Mouse (Mus musculus): ENCODE measurements around the gene Olfr547. TPM values are rescaled to one million over a fixed set of nuclear protein-coding genes. Genes with fewer than 3 reads are reported as not detected.
"Not testable (repeated sequence)": the region's sequence is repeated elsewhere in the genome, so short reads cannot be mapped to it uniquely, and the experiment has no call there.

The Olfr547 gene
- polyA plus RNA-seq (2015; fragmentation: Nextera tagmentation; extraction: Ambion mirVana) = not detected in 2 replicates

GRCm38 (mm10) chr7:102534449-102534848, at the start of gene Olfr547:
Gene Olfr547, plus strand, starts transcription at chr7:102534749.
- no peak for ATAC-seq (replicated peaks; ENCODE audit: extremely low read depth, insufficient read depth, low FRiP score)
- WGBS = 79% methylated on average over 1 of the region's 1 CpGs

GRCm38 (mm10) chr7:102484766-102485165, 49.8 kb upstream of the Olfr547 start:
- not testable (repeated sequence) for H3K4me2 ChIP-seq (ENCODE audit: low read depth, low read length); H3K4me1 ChIP-seq (ENCODE audit: control insufficient read depth, insufficient read depth, low read length); H3K4me3 ChIP-seq (ENCODE audit: low read length); H3K9me3 ChIP-seq (replicated peaks; ENCODE audit: control insufficient read depth, low read length); H3K27me3 ChIP-seq (ENCODE audit: control insufficient read depth, insufficient read depth, low read length); H3K9ac ChIP-seq (ENCODE audit: low read length); ATAC-seq (replicated peaks; ENCODE audit: extremely low read depth, insufficient read depth, low FRiP score); H3K27ac ChIP-seq (ENCODE audit: low read length); H3K36me3 ChIP-seq (ENCODE audit: control insufficient read depth, insufficient read depth)
- WGBS = 64% methylated on average over 7 of the region's 8 CpGs

More at GRCm38 (mm10) chr7:102534449-102534848, at the start of gene Olfr547:
- no peak within 1 kb of the TSS for H3K4me3 ChIP-seq (ENCODE audit: low read length)
- H3K27me3 ChIP-seq (ENCODE audit: control insufficient read depth, insufficient read depth, low read length) = no peaks in the 10 kb centered on the region
- H3K4me1 ChIP-seq (ENCODE audit: control insufficient read depth, insufficient read depth, low read length) = no peaks in the 10 kb centered on the region
- H3K36me3 ChIP-seq (ENCODE audit: control insufficient read depth, insufficient read depth) = no peaks in the 10 kb centered on the region
- no peak within 1 kb of the TSS for H3K4me2 ChIP-seq (ENCODE audit: low read depth, low read length)
- H3K27ac ChIP-seq (ENCODE audit: low read length) = no peak within 1 kb of the TSS
- H3K9ac ChIP-seq (ENCODE audit: low read length) = no peak within 1 kb of the TSS
- no peaks in the 10 kb centered on the region for H3K9me3 ChIP-seq (replicated peaks; ENCODE audit: control insufficient read depth, low read length)

- Histone ChIP-seq H3K4me3 (ENCODE audit: low read length) (no peak overlapping the region), H3K9me3 (replicated peaks; ENCODE audit: control insufficient read depth, low read length) (no peaks in the 10 kb centered on the region), H3K9ac (ENCODE audit: low read length) (no peak overlapping the region), H3K4me1 (ENCODE audit: control insufficient read depth, insufficient read depth, low read length) (no peaks in the 10 kb centered on the region), H3K27me3 (ENCODE audit: control insufficient read depth, insufficient read depth, low read length) (no peaks in the 10 kb centered on the region), H3K4me2 (ENCODE audit: low read depth, low read length) (no peak overlapping the region), H3K27ac (ENCODE audit: low read length) (no peak overlapping the region), H3K36me3 (ENCODE audit: control insufficient read depth, insufficient read depth) (no peaks in the 10 kb centered on the region)
- 45% methylated on average over 1 of the region's 1 CpGs for WGBS
- no peak for ATAC-seq (replicated peaks; ENCODE audit: extremely low read depth, insufficient read depth, low FRiP score)
These were observed 48.4 kb upstream of the Olfr547 start for GRCm38 (mm10) chr7:102486105-102486504.

- H3K27ac ChIP-seq (ENCODE audit: low read length) = no peak within 1 kb of the TSS
- H3K9me3 ChIP-seq (replicated peaks; ENCODE audit: control insufficient read depth, low read length) = no peaks in the 10 kb centered on the region
- WGBS = 67% methylated on average over 1 of the region's 1 CpGs
- ATAC-seq (replicated peaks; ENCODE audit: extremely low read depth, insufficient read depth, low FRiP score) = no peak
- no peak within 1 kb of the TSS for H3K4me3 ChIP-seq (ENCODE audit: low read length)
- no peaks in the 10 kb centered on the region for H3K27me3 ChIP-seq (ENCODE audit: control insufficient read depth, insufficient read depth, low read length)
- H3K4me2 ChIP-seq (ENCODE audit: low read depth, low read length) = no peak within 1 kb of the TSS
- no peak within 1 kb of the TSS for H3K9ac ChIP-seq (ENCODE audit: low read length)
- H3K4me1 ChIP-seq (ENCODE audit: control insufficient read depth, insufficient read depth, low read length) = no peaks in the 10 kb centered on the region
- no peaks in the 10 kb centered on the region for H3K36me3 ChIP-seq (ENCODE audit: control insufficient read depth, insufficient read depth)
These were observed 46.4 kb upstream of the Olfr547 start, which contains the start of gene Olfr544 for GRCm38 (mm10) chr7:102488161-102488560. Gene Olfr544, minus strand, starts transcription at chr7:102488313.

- H3K4me1 ChIP-seq (ENCODE audit: control insufficient read depth, insufficient read depth, low read length); H3K9me3 ChIP-seq (replicated peaks; ENCODE audit: control insufficient read depth, low read length); H3K9ac ChIP-seq (ENCODE audit: low read length); H3K4me2 ChIP-seq (ENCODE audit: low read depth, low read length); ATAC-seq (replicated peaks; ENCODE audit: extremely low read depth, insufficient read depth, low FRiP score); H3K27me3 ChIP-seq (ENCODE audit: control insufficient read depth, insufficient read depth, low read length); H3K4me3 ChIP-seq (ENCODE audit: low read length); H3K36me3 ChIP-seq (ENCODE audit: control insufficient read depth, insufficient read depth); H3K27ac ChIP-seq (ENCODE audit: low read length): not testable (repeated sequence)
- 50% methylated on average over 7 of the region's 7 CpGs for WGBS
These were observed 40.1 kb upstream of the Olfr547 start for GRCm38 (mm10) chr7:102494416-102494815.

- WGBS = 54% methylated on average over 3 of the region's 3 CpGs
These were observed 35.1 kb upstream of the Olfr547 start, which contains the start of gene Olfr545 for GRCm38 (mm10) chr7:102499473-102499872. Gene Olfr545, minus strand, starts transcription at chr7:102499573.

GRCm38 (mm10) chr7:102501986-102502385, 32.6 kb upstream of the Olfr547 start:
- WGBS = 63% methylated on average over 5 of the region's 5 CpGs
- H3K4me1 ChIP-seq (ENCODE audit: control insufficient read depth, insufficient read depth, low read length) = no peaks in the 10 kb centered on the region
- no peaks in the 10 kb centered on the region for H3K36me3 ChIP-seq (ENCODE audit: control insufficient read depth, insufficient read depth)
- H3K27me3 ChIP-seq (ENCODE audit: control insufficient read depth, insufficient read depth, low read length) = no peaks in the 10 kb centered on the region
- no peaks in the 10 kb centered on the region for H3K9me3 ChIP-seq (replicated peaks; ENCODE audit: control insufficient read depth, low read length)
- H3K27ac ChIP-seq (ENCODE audit: low read length) = no peak overlapping the region
- ATAC-seq (replicated peaks; ENCODE audit: extremely low read depth, insufficient read depth, low FRiP score) = no peak
- H3K4me2 ChIP-seq (ENCODE audit: low read depth, low read length) = no peak overlapping the region
- no peak overlapping the region for H3K9ac ChIP-seq (ENCODE audit: low read length)
- H3K4me3 ChIP-seq (ENCODE audit: low read length) = no peak overlapping the region

More at GRCm38 (mm10) chr7:102499473-102499872, 35.1 kb upstream of the Olfr547 start, which contains the start of gene Olfr545:
- Histone ChIP-seq H3K4me2 (ENCODE audit: low read depth, low read length) (no peak within 1 kb of the TSS), H3K27me3 (ENCODE audit: control insufficient read depth, insufficient read depth, low read length) (no peaks in the 10 kb centered on the region), H3K27ac (ENCODE audit: low read length) (no peak within 1 kb of the TSS), H3K4me1 (ENCODE audit: control insufficient read depth, insufficient read depth, low read length) (no peaks in the 10 kb centered on the region), H3K9me3 (replicated peaks; ENCODE audit: control insufficient read depth, low read length) (no peaks in the 10 kb centered on the region), H3K9ac (ENCODE audit: low read length) (no peak within 1 kb of the TSS), H3K36me3 (ENCODE audit: control insufficient read depth, insufficient read depth) (no peaks in the 10 kb centered on the region), H3K4me3 (ENCODE audit: low read length) (no peak within 1 kb of the TSS)
- no peak for ATAC-seq (replicated peaks; ENCODE audit: extremely low read depth, insufficient read depth, low FRiP score)

GRCm38 (mm10) chr7:102506848-102507247, 27.7 kb upstream of the Olfr547 start:
- H3K27me3 ChIP-seq (ENCODE audit: control insufficient read depth, insufficient read depth, low read length) = peaks cover under 1% of the 10 kb centered on the region; the same call in 1 of the 2 replicates
- 31% methylated on average over 3 of the region's 3 CpGs for WGBS
- H3K9me3 ChIP-seq (replicated peaks; ENCODE audit: control insufficient read depth, low read length) = no peaks in the 10 kb centered on the region
- H3K27ac ChIP-seq (ENCODE audit: low read length) = no peak overlapping the region
- no peak overlapping the region for H3K9ac ChIP-seq (ENCODE audit: low read length)
- H3K4me3 ChIP-seq (ENCODE audit: low read length) = no peak overlapping the region
- no peaks in the 10 kb centered on the region for H3K36me3 ChIP-seq (ENCODE audit: control insufficient read depth, insufficient read depth)
- ATAC-seq (replicated peaks; ENCODE audit: extremely low read depth, insufficient read depth, low FRiP score) = peak; percentile 39; the same call in 1 of the 2 replicates
- no peaks in the 10 kb centered on the region for H3K4me1 ChIP-seq (ENCODE audit: control insufficient read depth, insufficient read depth, low read length)
- H3K4me2 ChIP-seq (ENCODE audit: low read depth, low read length) = no peak overlapping the region

GRCm38 (mm10) chr7:102508066-102508465, 26.5 kb upstream of the Olfr547 start:
- H3K4me1 ChIP-seq (ENCODE audit: control insufficient read depth, insufficient read depth, low read length) = no peaks in the 10 kb centered on the region
- H3K9me3 ChIP-seq (replicated peaks; ENCODE audit: control insufficient read depth, low read length) = no peaks in the 10 kb centered on the region
- 81% methylated on average over 9 of the region's 9 CpGs for WGBS
- H3K4me3 ChIP-seq (ENCODE audit: low read length) = no peak overlapping the region
- H3K27ac ChIP-seq (ENCODE audit: low read length) = no peak overlapping the region
- H3K36me3 ChIP-seq (ENCODE audit: control insufficient read depth, insufficient read depth) = no peaks in the 10 kb centered on the region
- H3K4me2 ChIP-seq (ENCODE audit: low read depth, low read length) = no peak overlapping the region
- no peak for ATAC-seq (replicated peaks; ENCODE audit: extremely low read depth, insufficient read depth, low FRiP score)
- H3K9ac ChIP-seq (ENCODE audit: low read length) = no peak overlapping the region
- H3K27me3 ChIP-seq (ENCODE audit: control insufficient read depth, insufficient read depth, low read length) = peaks cover 6% of the 10 kb centered on the region

Measured in heart, embryonic 16.5 days (tissue).